Mouse (Mus musculus): ENCODE measurements around the gene Mrpl11.
"Not testable (repeated sequence)": the region's sequence is repeated elsewhere in the genome, so short reads cannot be mapped to it uniquely, and the experiment has no call there.

Mrpl11 gene

GRCm38 (mm10) chr19:4961928-4962601, at the start of gene Mrpl11:
Gene Mrpl11, plus strand, starts transcription at chr19:4962147.
- DNase-seq (ENCODE audit: low spot score in 2 of 2), result peak; percentile 89 to 94

- DNase-seq (ENCODE audit: low spot score in 2 of 2), result no peak
These were observed 45.9 kb upstream of the Mrpl11 start for GRCm38 (mm10) chr19:4915924-4916603.

DNA sequence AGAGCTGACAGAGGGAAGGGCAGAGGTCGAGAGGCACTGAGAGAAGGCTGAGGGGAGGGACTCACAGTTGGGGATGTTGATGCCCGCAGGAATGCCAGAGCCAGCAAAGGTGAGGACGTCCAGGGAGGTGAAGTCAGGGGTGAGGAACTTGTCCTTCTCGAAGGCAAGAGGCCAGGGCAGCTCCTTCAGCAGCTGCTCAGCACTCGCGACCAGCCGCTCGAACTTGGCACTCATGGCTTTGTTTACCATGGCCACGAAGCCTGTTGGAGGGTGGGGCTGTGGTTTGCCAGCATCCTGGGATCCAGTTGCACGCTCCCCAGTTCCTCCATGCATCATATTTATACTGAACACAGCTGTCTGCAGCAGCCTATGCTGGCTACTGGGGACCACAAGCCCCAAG, 45.1 kb upstream of the Mrpl11 start:
- DNase-seq (ENCODE audit: low spot score in 2 of 2), result no peak

DNA sequence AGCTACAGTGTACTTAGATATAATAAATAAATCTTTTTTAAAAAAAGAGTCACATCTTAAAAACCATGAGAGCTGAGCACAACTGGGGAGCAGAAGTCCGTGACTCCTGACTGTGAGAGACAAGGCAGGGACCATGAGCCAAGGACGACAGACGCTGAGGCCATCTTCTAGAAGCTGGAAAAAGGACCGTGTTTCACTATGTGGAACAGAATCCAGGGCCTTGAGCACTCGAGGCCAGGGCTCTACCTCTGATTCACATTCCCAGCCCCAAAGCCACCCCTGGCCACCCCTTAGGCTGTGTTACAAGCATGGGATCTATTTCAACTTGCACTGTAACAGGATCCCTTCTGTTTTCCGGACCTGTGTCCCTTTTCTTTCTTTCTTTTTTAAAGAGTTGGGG, 42.3 kb upstream of the Mrpl11 start:
- no peak for DNase-seq (ENCODE audit: low spot score in 2 of 2)

DNA sequence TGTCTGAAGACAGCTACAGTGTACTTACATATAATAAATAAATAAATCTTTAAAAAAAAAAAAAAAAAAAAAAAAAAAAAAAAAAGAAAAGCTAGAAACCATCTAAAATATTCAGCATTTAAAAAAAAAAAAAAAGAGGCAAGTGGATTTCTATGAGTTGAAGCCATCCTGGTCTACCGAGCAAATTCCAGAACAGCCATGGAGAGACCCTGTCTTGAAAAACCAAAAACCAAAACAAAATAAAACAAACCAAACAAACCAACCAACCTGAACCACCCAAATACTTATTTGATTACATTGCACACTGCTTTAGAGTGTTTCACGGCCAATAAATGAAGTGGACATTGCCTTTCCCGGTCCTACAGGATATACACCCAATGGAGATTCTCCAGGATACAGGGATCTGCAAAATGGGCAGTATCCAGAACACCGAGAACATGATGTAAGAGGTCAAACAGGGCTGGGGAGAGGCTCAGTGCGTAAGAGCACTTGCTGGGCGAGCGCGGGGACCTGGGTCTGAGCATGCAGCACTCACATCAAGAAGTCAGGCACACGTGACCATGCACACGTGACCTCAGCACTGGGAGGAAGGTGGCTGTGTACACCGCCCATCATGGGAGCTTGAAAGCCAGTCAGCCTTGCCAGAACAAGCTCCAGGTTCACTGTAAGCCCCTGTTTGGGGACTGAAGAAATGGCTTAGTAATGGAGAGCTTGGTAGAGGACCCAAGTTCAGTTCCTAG, 36.7 kb upstream of the Mrpl11 start:
- DNase-seq (ENCODE audit: low spot score in 2 of 2), result no peak

GRCm38 (mm10) chr19:4927904-4928531, 33.9 kb upstream of the Mrpl11 start, which contains the start of gene Dpp3:
Gene Dpp3, minus strand, starts transcription at chr19:4928287.
- DNase-seq (ENCODE audit: low spot score in 2 of 2), result peak; percentile 93 to 100

DNA sequence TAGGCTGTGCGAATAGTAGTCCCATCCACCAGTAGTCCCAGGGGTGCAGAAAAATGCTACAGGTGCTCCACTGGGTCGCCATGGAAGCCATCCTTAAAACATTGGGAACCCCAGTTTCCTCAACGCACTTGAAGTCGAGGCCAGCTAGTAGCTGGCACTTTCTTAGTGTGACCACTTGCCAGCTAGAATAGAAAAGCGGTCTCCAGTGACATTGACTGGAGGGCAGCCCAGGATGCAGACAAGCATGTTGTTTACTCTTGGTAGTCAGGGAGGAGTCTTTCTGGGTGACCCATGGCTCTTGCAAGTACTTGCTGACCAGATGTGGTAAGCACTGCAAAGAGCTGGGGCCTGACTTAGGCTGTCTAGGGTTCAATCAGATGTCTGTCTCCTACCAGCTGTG, 33.2 kb upstream of the Mrpl11 start:
- no peak for DNase-seq (ENCODE audit: low spot score in 2 of 2)

DNA sequence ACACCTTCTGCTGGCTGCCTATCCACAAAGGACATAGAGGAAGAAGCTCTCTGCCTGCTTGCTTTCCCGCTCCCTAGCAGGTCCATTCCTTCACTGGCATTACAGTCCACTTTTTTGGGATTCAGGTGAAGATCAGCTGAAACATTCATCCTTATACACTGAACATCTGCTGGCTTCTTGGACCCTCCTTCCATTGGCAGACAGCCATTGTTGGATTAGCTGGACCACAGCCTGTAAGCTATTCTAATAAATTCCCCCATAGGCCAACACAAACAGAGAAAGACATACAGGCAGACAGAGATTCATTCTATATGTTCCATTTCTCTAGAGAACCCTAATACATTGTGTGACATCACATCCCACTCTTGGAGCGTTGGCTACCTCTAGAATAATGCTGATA, 25.1 kb upstream of the Mrpl11 start:
- DNase-seq (ENCODE audit: low spot score in 2 of 2), result no peak

- DNase-seq (ENCODE audit: low spot score in 2 of 2), result no peak
These were observed 24.3 kb upstream of the Mrpl11 start for GRCm38 (mm10) chr19:4937444-4938310.

- DNase-seq (ENCODE audit: low spot score in 2 of 2), result peak; percentile 63 to 86
These were observed 19.2 kb upstream of the Mrpl11 start, which contains the start of gene Peli3 for GRCm38 (mm10) chr19:4942551-4943252. Gene Peli3, minus strand, starts transcription at chr19:4943127.

GRCm38 (mm10) chr19:4943253-4943588, 18.7 kb upstream of the Mrpl11 start:
- no peak for DNase-seq (ENCODE audit: low spot score in 2 of 2)

- DNase-seq (ENCODE audit: low spot score in 2 of 2), result no peak
These were observed 16.4 kb upstream of the Mrpl11 start for GRCm38 (mm10) chr19:4945540-4945939.

GRCm38 (mm10) chr19:4948641-4949040, 13.3 kb upstream of the Mrpl11 start:
- not testable (repeated sequence) for DNase-seq (ENCODE audit: low spot score in 2 of 2)

GRCm38 (mm10) chr19:4968236-4968635, 6.3 kb downstream of the Mrpl11 start:
- no peak for DNase-seq (ENCODE audit: low spot score in 2 of 2)

GRCm38 (mm10) chr19:4981767-4982166, 19.8 kb downstream of the Mrpl11 start:
- DNase-seq (ENCODE audit: low spot score in 2 of 2), result peak; percentile 20 to 48

DNA sequence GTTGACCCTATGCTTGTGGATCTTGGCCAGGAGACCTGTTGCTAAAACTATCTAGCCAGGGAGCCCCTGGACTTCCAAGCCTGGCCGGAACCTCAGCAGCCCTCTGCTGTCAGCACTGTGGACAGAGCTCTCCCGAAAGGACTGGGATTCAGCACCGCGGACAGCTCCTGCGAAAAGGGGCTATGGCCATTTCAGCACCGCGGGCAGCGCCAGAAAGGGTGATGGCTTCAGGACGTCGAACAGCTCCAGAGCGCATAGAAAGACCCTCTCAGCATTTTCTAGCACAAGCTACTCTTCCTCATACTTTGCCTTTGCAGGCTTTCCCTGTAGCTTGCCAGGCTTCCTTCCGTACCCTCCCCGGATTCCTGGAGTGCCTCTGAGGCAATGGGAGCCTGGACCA, 27.1 kb downstream of the Mrpl11 start:
- DNase-seq (ENCODE audit: low spot score in 2 of 2), result peak; percentile 80 to 92

- DNase-seq (ENCODE audit: low spot score in 2 of 2), result no peak
These were observed 27.7 kb downstream of the Mrpl11 start for GRCm38 (mm10) chr19:4989434-4990255.

DNA sequence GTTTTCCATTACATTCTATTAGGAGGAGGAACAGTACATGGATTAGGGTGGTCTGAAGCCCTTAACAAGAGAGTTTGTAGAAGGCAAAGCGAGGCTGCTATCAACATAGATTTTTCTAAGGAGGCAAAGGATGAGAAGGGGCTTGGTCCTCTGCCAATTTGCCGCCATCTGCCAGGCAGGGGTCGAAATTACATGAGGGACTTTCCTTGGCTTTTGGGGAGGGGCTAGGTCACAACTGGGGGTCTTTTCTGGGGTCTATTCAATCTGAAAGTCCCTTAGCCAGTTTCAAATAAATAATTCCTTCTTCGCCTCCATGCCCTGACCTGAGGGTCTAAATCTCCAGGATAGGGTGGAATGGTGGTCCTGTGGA, 28.3 kb downstream of the Mrpl11 start, which contains the start of gene Npas4:
Gene Npas4 (minus strand): TSS at position 61 of the 370 bp plus-strand sequence.
- no peak for DNase-seq (ENCODE audit: low spot score in 2 of 2)

DNA sequence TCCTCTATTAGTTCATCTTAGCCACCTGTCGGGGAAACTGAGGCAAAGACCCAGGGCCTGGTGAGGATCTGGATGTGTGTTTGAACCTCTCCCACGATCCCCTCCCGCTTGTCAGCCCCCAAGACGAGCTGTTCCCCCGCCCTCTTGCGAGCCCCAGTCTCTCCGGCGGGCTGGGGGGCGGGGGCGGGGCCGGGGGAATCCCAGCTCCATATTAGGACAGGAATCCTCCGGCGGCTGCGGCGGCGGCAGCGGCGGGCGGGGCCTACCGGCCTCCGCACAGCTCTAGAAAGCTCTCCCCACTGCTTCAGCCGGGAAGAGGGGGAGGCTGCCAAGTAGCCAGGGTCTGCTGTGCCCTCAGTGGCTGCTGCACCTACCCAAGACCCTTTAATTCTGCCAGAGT, 28.8 kb downstream of the Mrpl11 start:
- no peak for DNase-seq (ENCODE audit: low spot score in 2 of 2)

DNA sequence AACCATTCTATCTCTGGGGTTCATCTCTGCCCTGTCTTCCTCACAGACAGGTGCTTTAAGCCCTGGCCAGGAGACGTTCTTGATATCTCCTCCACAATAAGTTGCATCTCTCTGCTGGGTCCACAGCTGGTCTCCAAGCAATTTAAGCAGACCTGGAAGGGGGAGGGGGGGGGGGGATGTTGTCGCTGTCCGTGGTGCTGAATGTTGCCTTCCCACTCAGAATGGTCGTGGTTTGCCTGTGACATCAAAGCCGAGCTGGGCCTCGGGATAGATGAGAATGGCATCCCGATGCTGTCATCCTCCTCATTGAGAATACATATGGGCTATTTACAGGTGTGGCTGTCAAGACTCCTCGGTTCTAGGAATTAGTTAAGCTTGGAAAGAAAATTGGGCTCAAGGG, 30.4 kb downstream of the Mrpl11 start:
- no peak for DNase-seq (ENCODE audit: low spot score in 2 of 2)

All from spleen, postnatal 10 days (tissue).